Mouse (Mus musculus) layer of hippocampus, adult 9-10 months (tissue): ENCODE measurements around the gene Gjb5.

Experiments used
- DNase-seq: peaks from one replicate; pipeline ENCODE4 v3.0.0; 2022; ENCODE audit warnings: low spot score

The Gjb5 gene

GRCm38 (mm10) chr4:127358018-127358417, at the start of gene Gjb5:
TSS of gene Gjb5 (minus strand) at chr4:127358181.
- no peak for DNase-seq

GRCm38 (mm10) chr4:127402614-127403013, 44.6 kb upstream of the Gjb5 start:
- no peak for DNase-seq

GRCm38 (mm10) chr4:127402166-127402565, 44.2 kb upstream of the Gjb5 start:
- no peak for DNase-seq

- DNase-seq, result no peak
These were observed 42.5 kb upstream of the Gjb5 start for GRCm38 (mm10) chr4:127400165-127401145.

GRCm38 (mm10) chr4:127395591-127395990, 37.6 kb upstream of the Gjb5 start:
- no peak for DNase-seq

- DNase-seq, result no peak
These were observed 31.7 kb upstream of the Gjb5 start for GRCm38 (mm10) chr4:127389645-127390044.

DNA sequence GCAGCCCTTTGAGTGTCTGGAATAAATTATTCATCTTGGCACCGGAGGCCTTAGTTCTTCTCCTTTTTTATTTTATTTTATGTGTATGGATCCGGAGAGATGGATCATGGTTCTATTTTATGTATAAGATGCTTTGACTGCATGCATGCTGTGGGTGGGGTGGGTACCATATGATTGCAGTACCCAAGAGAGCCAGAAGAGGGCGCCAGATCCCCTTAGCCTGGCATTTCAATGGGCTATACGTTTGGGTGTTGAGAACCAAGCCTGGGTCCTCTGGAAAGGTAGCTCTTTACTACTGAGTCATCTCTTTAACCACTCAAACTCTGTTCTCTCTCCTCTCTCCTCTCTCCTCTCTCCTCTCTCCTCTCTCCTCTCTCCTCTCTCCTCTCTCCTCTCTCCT, 19.4 kb upstream of the Gjb5 start:
- DNase-seq, result no peak

DNA sequence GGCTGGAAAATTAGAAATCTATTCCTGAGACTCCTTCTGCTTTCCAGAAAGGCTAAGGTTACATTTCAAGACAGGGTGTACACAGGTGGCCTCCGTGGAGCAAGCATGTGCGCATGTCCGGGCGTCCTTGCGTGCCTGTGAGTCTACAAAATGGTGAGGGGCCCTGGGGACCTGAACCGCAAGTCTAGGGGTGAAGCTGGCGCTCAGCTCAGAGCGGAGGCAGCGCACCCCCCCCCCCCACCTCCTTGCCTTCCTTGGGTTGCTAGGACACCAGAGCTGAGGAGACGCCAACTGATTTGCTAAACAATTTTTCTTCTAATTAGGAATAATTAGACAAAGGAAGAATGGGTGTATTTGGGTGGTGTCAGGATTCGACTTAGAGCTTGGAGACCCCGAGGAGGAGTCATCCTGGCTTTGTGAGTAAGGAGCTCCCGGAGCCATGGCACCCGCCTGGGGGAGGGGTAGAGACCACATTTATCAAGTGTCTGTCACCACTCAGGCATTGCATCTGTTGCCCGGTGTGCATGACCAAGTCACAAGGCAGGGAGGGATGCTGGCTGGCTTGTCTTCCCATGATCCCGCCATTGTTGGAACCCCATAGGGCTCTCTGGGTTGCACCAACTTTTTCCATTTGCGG, 17.7 kb upstream of the Gjb5 start:
- DNase-seq, result no peak

DNA sequence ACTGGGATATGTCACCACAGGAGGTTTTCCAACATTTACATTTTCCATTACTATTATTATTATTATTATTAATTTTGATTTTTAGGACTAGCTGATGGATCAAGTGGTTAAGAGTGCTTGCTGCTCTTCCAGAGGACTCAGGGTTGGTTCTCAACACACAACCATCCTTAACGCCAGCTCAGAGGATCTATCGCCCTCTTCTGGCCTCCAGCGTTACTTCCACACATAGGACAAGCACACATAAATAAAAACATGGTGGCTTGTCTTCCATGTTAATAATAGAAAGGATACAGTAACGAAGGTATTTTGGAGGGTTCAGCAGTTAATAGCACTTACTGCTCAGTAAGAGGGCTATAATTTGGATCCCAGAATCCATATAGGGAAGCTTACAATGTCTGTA, 16.7 kb upstream of the Gjb5 start:
- DNase-seq, result no peak

DNA sequence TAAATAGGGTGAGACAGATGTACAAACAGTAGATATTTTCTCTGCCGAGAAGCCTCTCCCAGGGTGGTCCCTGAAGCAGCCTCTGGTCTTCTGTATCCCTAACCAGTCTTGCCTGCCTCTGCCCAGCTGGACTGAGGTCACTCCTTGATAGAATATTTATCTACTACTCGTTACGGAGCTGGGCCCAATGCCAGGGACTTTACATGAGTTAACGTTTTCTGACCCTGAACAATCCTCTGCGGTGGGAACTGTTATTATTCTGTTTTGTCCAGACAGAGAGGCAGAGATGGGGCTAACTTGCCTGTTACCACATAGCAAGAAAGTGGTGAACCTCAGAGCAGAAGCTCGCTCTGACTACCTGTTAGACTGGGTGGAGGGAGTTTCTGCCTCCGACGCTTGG, 15.5 kb upstream of the Gjb5 start:
- DNase-seq, result no peak

DNA sequence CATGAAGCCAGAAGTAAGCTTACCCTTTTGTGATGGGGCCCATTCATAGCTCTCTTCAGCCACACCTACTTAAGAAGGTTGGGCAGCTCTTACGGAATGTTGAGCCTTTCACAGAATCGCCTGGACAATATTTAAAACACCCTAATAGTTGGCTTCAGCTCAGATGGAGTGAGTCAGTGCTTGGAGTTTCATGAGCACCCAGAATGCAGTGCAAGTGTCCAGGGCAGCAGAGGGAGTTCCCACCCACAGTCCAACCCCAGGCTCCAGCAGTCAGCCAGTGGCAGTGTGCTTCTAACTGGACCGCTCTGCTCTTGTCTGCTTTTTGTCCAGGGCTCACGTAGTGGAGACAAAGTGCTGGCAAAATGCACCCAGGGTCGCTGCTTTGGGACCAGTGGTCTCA, 13.6 kb upstream of the Gjb5 start:
- no peak for DNase-seq

GRCm38 (mm10) chr4:127370447-127370846, 12.5 kb upstream of the Gjb5 start:
- no peak for DNase-seq

DNA sequence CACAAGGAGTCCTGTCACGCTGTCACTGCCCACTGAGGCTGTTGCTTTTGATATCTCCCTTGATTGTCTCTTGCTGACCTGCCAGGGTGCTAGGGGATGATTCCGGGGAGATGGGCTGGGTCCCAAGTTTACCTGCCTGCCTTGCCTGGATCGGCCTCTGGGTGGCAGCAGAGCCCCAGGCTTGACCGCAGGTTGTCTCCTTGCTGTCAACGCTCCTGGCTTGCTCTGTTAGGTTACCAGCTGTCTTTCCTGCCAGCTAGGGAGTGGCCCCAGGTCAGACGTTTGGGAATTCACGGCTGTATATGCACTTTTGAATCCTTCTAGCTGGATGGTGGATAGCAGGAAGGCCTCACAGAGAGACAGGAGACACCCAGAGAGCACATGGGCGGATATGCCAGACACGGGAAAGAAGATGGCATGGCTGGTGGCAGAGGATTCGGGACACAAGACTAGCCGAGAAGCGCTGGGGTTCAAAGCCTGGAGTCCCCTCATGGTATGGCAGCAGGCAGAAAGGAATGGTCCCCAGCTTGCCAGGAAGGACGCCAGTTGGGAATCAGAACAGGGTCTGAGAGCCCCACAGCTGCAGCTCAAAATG, 10.5 kb upstream of the Gjb5 start:
- no peak for DNase-seq

DNA sequence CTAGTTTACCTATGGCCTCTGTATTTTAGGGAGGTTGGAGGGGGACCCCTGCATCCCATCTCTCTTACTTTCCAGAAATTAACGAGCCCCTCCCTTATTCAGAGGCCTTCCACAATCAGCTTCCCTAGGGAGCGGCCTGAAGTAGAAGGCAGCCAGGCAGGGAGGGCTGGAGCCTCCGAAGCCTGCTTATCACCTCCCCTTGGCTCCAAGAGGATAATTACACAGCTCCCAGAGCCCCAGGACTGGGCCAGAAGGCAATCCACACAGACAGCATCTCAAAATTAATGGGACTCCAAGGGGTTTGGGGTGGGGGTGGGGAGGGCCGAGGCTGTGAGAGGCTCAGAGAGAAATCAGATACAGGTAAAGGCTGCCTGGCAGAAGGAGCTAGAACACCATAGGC, 7.9 kb upstream of the Gjb5 start:
- no peak for DNase-seq

DNA sequence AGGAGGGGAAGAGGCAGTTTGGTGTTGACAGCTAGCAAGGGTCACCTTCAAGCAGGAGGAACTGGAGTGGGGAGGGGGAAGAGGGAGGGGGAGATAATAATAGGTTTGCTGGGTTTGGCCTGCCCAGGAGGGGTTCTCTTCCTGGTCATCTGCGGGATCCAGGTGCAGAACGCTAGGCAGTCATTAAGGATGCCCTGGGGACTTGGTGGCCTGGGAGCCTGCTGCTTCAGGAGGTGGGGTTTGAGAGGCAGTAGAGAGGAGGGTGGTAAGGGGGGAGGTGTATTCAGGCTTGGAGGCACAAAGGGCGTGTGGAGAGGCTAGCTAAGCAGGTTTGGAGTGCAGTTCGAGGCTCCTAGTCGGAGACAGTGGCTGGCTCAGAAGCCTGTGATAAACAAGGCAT, 7.5 kb upstream of the Gjb5 start:
- DNase-seq, result no peak

GRCm38 (mm10) chr4:127364431-127364830, 6.5 kb upstream of the Gjb5 start:
- no peak for DNase-seq

- DNase-seq, result no peak
These were observed 5.3 kb upstream of the Gjb5 start for GRCm38 (mm10) chr4:127363331-127363730.

DNA sequence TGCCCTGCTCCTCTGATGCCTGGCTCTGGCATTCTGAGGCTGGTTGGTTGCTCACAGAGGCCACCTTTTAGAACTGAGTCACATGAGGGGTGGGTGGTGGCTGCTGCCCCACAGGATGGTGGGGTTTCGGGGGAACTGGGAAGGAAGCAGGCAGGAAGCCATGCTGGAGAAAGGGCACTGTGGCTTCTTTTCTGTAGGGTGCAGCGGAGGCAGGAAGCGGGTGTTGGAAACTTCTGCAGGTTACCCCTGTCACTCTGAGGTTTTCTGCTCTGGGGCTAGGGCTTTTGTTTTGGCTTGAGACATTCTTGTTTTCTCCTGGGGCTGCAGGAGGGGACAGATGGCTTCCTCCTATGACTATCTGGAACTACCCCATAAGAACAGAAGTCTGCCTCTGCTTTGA, 4.5 kb upstream of the Gjb5 start:
- DNase-seq, result no peak

GRCm38 (mm10) chr4:127354506-127355485, 3.2 kb downstream of the Gjb5 start:
- no peak for DNase-seq

- no peak for DNase-seq
These were observed 4.0 kb downstream of the Gjb5 start, which contains the start of gene Gjb4 for GRCm38 (mm10) chr4:127353951-127354438. TSS of gene Gjb4 (minus strand) at chr4:127354081.

GRCm38 (mm10) chr4:127352594-127352993, 5.4 kb downstream of the Gjb5 start:
- no peak for DNase-seq
